Mouse (Mus musculus) liver, embryonic 13.5 days (tissue): ENCODE results near the gene Fam189a1. TPM values are rescaled to one million over a fixed set of nuclear protein-coding genes. Genes with fewer than 3 reads are reported as not detected.

Source experiments
- ATAC-seq: fragments of 200-750 bp; cut with Nextera tagmentation; 2 replicates; pipeline ENCODE4 v1.8.0; 2017; ENCODE audit warnings: low read depth, mild to moderate bottlenecking, moderate number of reproducible peaks, moderate library complexity
- DNase-seq: peaks from one replicate; pipeline ENCODE4 v3.0.0; 2022
- H3K27ac ChIP-seq: fragments of 300-500 bp; sonication (generic); 2 replicates; pipeline ENCODE4 v1.5.1; 2015; ENCODE audit warnings: moderate library complexity, mild to moderate bottlenecking, inconsistent platforms
- H3K27me3 ChIP-seq: fragments of 300-500 bp; sonication (generic); 2 replicates; pipeline ENCODE4 v1.6.1; 2015; ENCODE audit warnings: mild to moderate bottlenecking, inconsistent platforms
- H3K36me3 ChIP-seq: fragments of 300-500 bp; sonication (generic); 2 replicates; pipeline ENCODE4 v1.6.1; 2015; ENCODE audit warnings: mild to moderate bottlenecking, inconsistent platforms
- H3K4me1 ChIP-seq: fragments of 300-500 bp; sonication (generic); replicated peaks from 2 replicates; pipeline ENCODE4 v1.6.1; 2015; ENCODE audit warnings: inconsistent platforms
- H3K4me2 ChIP-seq: fragments of 300-500 bp; sonication (generic); 2 replicates; pipeline ENCODE4 v1.6.1; 2015; ENCODE audit warnings: inconsistent platforms, mild to moderate bottlenecking, moderate library complexity
- H3K4me3 ChIP-seq: fragments of 300-500 bp; sonication (generic); replicated peaks from 2 replicates; pipeline ENCODE4 v1.5.1; 2015; ENCODE audit warnings: mild to moderate bottlenecking, inconsistent platforms
- H3K9ac ChIP-seq: fragments of 300-500 bp; sonication (generic); 2 replicates; pipeline ENCODE4 v1.6.1; 2015; ENCODE audit warnings: mild to moderate bottlenecking, inconsistent platforms
- H3K9me3 ChIP-seq: fragments of 300-500 bp; sonication (generic); replicated peaks from 2 replicates; pipeline ENCODE4 v1.6.1; 2016; ENCODE audit warnings: inconsistent platforms
- WGBS: fragments of 180-500 bp; shearing (Covaris S2); methylation state at CpG from one replicate; pipeline ENCODE4 v1.1.7; 2015; ENCODE audit not compliant: insufficient replicate concordance; 5-methylcytosine and 5-hydroxymethylcytosine counted together
- polyA plus RNA-seq: library from polyadenylated mRNA; unstranded; fragments of >200 nt; fragmentation: Nextera tagmentation; extraction: Ambion mirVana; gene quantifications from 2 replicates; pipeline ENCODE4 v1.2.1, GENCODE M21; 2015

Gene Fam189a1
- polyA plus RNA-seq, 1 experiment from 2014 or later: not detected

DNA sequence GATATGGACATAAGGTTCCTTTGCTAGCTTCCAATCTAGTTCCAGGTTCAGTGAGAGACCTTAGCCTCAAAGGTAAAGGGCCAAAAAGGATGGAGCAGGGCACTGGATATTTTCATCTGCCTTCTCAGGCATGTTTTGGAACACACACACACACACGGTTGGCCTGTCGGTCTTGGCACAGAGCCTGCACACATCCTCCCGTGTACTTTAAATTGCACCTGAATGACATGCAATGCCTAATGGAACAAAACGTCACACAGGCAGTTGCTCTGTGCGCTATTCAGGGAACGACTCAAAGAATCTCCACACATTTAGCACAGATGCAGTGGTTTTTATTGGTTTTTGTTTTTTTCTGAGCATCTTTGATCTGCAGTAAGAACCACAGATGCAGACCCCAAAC is 11.5 kb downstream of the Fam189a1 start:
- Histone ChIP-seq H3K9me3 (no peaks in the 10 kb centered on the region), H3K36me3 (no peaks in the 10 kb centered on the region), H3K4me1 (no peaks in the 10 kb centered on the region), H3K4me3 (no peak overlapping the region), H3K27me3 (no peaks in the 10 kb centered on the region), H3K27ac (no peak overlapping the region), H3K4me2 (no peak overlapping the region), H3K9ac (no peak overlapping the region)
- DNase-seq (no peak), ATAC-seq (no peak)
- WGBS: 70% methylated on average over 6 of the region's 6 CpGs

DNA sequence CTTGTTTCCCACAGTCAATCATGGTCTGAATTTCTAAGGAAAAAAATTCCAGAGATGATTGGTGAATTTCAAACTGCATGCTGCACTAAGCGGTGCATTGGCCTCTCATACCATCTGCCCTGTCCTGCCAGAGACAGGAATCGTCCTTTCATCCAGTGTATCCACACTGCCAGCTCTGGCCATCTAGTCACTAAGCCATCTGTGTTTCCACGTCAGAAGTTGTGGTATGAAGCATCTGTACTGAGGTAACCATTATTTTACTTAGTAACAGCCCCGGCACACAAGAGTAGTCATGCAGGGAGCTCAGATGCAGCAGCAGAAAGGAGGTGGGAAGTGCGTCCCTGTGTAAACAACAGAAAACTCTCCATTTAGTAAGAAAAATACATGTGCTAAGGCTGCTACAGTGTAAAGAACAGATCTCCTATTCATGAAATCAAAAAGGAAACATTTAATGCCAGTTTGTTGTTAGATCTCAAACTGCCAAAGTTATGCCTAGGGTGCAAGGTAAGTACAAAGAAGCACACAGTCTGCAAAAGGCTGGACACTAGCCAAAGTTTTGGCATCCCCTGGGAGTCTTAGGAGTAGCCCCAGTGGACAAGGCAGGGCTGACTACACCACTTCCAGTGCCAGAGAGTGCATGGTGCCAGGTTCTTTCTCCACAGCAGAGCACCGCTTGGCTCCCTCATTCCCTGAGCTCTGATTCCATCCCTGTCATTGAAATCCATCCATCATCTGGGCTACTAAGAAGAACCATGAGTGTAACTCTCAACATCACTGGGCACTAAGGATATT is 14.3 kb downstream of the Fam189a1 start:
- no peaks in the 10 kb centered on the region for H3K27me3 ChIP-seq
- no peak overlapping the region for H3K4me2 ChIP-seq
- no peak overlapping the region for H3K4me3 ChIP-seq
- H3K9ac ChIP-seq: no peak overlapping the region
- no peaks in the 10 kb centered on the region for H3K9me3 ChIP-seq
- 62% methylated on average over 6 of the region's 6 CpGs for WGBS
- ATAC-seq: no peak
- no peaks in the 10 kb centered on the region for H3K36me3 ChIP-seq
- H3K27ac ChIP-seq: no peak overlapping the region
- H3K4me1 ChIP-seq: no peaks in the 10 kb centered on the region
- no peak for DNase-seq

DNA sequence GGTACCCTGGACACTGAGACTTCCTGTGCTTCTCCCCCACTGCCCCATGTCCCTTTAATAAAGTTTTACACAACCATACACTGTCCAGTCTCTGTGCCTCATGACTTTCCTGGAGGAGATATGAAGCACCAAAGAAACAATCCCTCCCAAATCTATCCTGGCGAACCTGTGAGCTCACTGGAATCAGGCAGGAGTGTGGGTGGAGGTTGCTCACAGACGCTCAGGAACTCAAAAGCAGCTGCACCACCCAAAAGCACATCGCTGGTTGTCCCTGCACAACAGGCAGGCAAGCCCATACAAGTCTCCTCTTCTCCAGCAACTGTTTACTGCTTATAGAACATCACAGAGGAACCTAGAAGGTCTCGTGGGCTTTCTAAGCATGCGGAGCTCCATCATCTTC is 15.5 kb downstream of the Fam189a1 start:
- no peak overlapping the region for H3K4me3 ChIP-seq
- no peak for ATAC-seq
- no peak overlapping the region for H3K9ac ChIP-seq
- no peak for DNase-seq
- no peaks in the 10 kb centered on the region for H3K4me1 ChIP-seq
- H3K27ac ChIP-seq: no peak overlapping the region
- H3K27me3 ChIP-seq: no peaks in the 10 kb centered on the region
- H3K36me3 ChIP-seq: no peaks in the 10 kb centered on the region
- H3K9me3 ChIP-seq: no peaks in the 10 kb centered on the region
- WGBS: 55% methylated on average over 5 of the region's 5 CpGs
- no peak overlapping the region for H3K4me2 ChIP-seq

DNA sequence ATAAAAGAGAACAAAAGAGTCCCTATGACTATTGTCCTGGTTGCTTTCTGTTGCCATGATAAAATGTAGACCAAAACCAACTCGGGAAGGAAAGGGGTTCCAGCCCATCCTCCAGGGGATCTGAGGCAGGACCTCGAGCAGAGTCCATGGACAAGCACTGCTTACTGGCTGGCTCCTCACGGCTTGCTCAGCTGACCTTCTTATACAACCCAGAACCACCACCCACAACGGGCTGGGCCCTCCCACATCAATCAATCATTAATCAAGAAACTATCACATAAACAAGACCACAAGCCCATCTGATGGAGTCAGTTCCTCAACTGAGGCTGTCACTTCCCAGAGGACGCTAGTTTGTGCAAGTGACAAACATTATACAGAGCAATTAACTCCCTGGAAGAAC is 16.3 kb downstream of the Fam189a1 start:
- 58% methylated on average over 5 of the region's 5 CpGs for WGBS

DNA sequence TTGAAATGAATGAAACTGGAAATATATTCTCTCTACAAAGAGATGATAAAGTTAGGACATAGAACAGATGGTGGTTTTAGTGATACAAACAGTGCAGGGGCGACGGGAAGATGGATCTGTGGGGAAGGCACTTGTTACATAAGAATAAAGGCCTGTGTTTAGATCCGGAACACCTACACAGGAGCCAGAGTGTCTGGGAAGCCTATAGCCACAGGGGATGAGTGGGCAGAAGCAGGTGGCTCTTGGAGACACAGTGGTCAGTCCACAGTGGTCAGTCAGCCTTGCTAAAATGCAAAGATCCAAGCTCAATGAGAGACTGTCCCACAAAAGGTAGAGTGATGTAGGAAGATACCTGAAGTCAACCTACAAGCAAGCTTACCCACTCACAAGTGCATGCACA is 32.6 kb downstream of the Fam189a1 start:
- H3K36me3 ChIP-seq: no peaks in the 10 kb centered on the region
- no peaks in the 10 kb centered on the region for H3K9me3 ChIP-seq
- whole genome bisulfite sequencing: 72% methylated on average over 3 of the region's 3 CpGs
- H3K4me1 ChIP-seq: no peaks in the 10 kb centered on the region
- no peak overlapping the region for H3K4me3 ChIP-seq
- DNase-seq (no peak), ATAC-seq (no peak)
- no peak overlapping the region for H3K9ac ChIP-seq
- H3K27me3 ChIP-seq: no peaks in the 10 kb centered on the region
- H3K4me2 ChIP-seq: no peak overlapping the region
- no peak overlapping the region for H3K27ac ChIP-seq

More for the DNA sequence above, 16.3 kb downstream of the Fam189a1 start:
- Histone ChIP-seq H3K27ac (no peak overlapping the region), H3K4me3 (no peak overlapping the region), H3K4me2 (no peak overlapping the region), H3K36me3 (no peaks in the 10 kb centered on the region), H3K27me3 (no peaks in the 10 kb centered on the region), H3K9me3 (no peaks in the 10 kb centered on the region), H3K4me1 (no peaks in the 10 kb centered on the region), H3K9ac (no peak overlapping the region)
- DNase-seq (no peak), ATAC-seq (no peak)

DNA sequence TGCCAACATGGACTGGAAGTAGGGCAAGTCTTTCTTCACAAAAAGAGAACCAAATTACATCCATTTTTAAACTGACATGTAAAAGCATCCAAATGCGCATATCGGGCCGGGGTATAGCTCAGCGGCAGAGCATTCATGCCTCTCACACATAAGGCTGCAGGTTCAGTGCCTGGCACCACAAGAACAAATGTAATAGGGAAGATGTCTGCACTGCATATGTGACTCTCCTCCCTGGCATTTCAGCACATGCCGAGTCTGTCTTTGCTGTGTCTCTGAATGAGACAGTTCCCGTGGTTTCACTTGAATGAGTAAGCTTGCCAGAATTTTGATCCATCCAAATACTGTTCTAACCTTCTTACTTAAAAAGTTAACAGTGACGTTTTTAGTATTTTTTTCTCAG is 39.5 kb downstream of the Fam189a1 start:
- H3K4me1 ChIP-seq: no peaks in the 10 kb centered on the region
- DNase-seq (no peak), ATAC-seq (no peak)
- no peak overlapping the region for H3K27ac ChIP-seq
- no peak overlapping the region for H3K4me2 ChIP-seq
- H3K27me3 ChIP-seq: no peaks in the 10 kb centered on the region
- no peaks in the 10 kb centered on the region for H3K9me3 ChIP-seq
- H3K9ac ChIP-seq: no peak overlapping the region
- WGBS: 71% methylated on average over 7 of the region's 7 CpGs
- no peak overlapping the region for H3K4me3 ChIP-seq
- H3K36me3 ChIP-seq: no peaks in the 10 kb centered on the region

DNA sequence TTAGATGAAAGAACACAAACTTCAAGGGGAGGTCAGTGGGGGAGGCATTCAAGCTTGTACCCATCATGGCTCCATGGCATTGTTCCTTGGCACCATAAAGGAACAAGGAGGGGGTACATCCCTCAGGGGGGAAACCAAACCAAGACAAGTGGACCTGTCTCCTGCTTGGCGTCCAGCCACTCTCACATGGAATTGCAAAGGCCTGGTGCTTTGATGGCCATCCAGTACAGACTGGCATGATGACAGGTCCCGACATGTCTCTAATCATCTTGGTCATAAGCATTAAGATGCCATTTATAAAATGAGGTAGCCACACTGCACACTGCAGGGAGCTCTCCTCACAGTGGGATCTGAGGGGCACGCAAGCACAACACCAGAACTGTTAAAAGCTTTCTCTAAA is 41.0 kb downstream of the Fam189a1 start:
- Histone ChIP-seq H3K4me1 (no peaks in the 10 kb centered on the region), H3K9ac (no peak overlapping the region), H3K9me3 (no peaks in the 10 kb centered on the region), H3K4me3 (no peak overlapping the region), H3K27me3 (no peaks in the 10 kb centered on the region), H3K4me2 (no peak overlapping the region), H3K36me3 (no peaks in the 10 kb centered on the region), H3K27ac (no peak overlapping the region)
- 59% methylated on average over 3 of the region's 3 CpGs for WGBS
- no peak for DNase-seq
- no peak for ATAC-seq

DNA sequence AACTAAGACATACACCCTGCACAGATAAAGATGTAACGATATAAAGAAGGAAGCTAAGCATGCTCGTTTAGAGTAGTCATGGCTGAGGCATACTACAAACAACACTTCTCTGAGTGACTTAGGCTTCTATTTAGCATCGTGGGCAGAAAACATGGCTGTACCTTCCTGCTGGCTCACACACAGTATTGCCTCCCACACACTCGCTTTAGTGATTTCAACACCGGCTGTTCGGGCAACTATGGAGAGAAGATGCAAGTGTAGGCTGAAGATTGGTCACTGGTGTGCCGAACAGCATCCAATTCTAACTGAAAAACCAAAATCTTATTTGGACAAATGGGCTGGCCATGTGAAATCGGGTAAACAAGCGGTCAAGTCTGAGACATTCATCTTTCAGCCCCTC is 44.7 kb downstream of the Fam189a1 start:
- no peak overlapping the region for H3K9ac ChIP-seq
- H3K4me1 ChIP-seq: no peaks in the 10 kb centered on the region
- H3K9me3 ChIP-seq: no peaks in the 10 kb centered on the region
- H3K36me3 ChIP-seq: no peaks in the 10 kb centered on the region
- H3K27ac ChIP-seq: no peak overlapping the region
- no peak for DNase-seq
- H3K27me3 ChIP-seq: no peaks in the 10 kb centered on the region
- ATAC-seq: no peak
- no peak overlapping the region for H3K4me2 ChIP-seq
- WGBS: 66% methylated on average over 9 of the region's 9 CpGs
- H3K4me3 ChIP-seq: no peak overlapping the region

DNA sequence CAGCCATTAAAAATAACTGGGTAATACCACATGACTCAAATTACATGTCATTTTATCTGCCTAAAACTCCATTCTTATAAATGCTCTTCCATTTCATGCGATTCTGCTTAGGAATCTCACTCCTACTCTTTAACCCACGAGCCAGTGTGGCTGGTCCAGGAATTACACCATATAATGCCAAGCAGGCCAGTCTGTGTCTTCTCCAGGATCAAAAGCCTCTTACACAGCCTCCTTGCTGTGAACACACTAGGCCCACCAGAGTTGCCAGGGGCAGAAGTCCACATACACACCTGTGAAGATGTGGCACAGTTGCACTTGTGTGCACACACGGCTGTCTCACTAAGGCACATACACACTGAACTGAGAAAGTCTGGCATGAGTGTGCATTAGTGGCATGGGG is 50.8 kb downstream of the Fam189a1 start:
- H3K27ac ChIP-seq: no peak overlapping the region
- WGBS: 64% methylated on average over 3 of the region's 3 CpGs
- no peak overlapping the region for H3K4me2 ChIP-seq
- H3K9ac ChIP-seq: no peak overlapping the region
- no peaks in the 10 kb centered on the region for H3K36me3 ChIP-seq
- H3K9me3 ChIP-seq: no peaks in the 10 kb centered on the region
- H3K27me3 ChIP-seq: no peaks in the 10 kb centered on the region
- H3K4me3 ChIP-seq: no peak overlapping the region
- H3K4me1 ChIP-seq: no peaks in the 10 kb centered on the region
- no peak for ATAC-seq
- DNase-seq: no peak

DNA sequence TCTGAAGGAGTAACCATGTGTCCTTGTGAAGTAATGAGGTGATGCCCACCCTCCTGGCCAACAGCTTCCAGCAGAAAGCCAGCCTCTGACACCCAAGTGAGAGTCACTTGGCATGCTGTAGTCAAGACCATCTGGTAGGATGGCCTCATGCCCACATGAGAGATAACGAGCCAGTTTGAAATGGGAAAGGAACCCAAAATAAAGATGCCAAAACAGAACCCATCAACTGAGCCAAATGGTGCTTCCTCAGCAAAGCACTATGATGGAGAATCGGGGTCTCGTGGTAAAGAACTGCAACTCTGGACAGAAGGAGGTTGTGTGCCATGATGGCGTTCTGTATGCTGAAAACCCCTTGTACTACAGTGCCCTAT is 51.3 kb downstream of the Fam189a1 start:
- H3K4me1 ChIP-seq: no peaks in the 10 kb centered on the region
- H3K4me3 ChIP-seq: no peak overlapping the region
- no peak overlapping the region for H3K4me2 ChIP-seq
- 66% methylated on average over 4 of the region's 4 CpGs for WGBS
- no peaks in the 10 kb centered on the region for H3K9me3 ChIP-seq
- DNase-seq (no peak), ATAC-seq (no peak)
- no peaks in the 10 kb centered on the region for H3K36me3 ChIP-seq
- H3K9ac ChIP-seq: no peak overlapping the region
- H3K27me3 ChIP-seq: no peaks in the 10 kb centered on the region
- no peak overlapping the region for H3K27ac ChIP-seq

DNA sequence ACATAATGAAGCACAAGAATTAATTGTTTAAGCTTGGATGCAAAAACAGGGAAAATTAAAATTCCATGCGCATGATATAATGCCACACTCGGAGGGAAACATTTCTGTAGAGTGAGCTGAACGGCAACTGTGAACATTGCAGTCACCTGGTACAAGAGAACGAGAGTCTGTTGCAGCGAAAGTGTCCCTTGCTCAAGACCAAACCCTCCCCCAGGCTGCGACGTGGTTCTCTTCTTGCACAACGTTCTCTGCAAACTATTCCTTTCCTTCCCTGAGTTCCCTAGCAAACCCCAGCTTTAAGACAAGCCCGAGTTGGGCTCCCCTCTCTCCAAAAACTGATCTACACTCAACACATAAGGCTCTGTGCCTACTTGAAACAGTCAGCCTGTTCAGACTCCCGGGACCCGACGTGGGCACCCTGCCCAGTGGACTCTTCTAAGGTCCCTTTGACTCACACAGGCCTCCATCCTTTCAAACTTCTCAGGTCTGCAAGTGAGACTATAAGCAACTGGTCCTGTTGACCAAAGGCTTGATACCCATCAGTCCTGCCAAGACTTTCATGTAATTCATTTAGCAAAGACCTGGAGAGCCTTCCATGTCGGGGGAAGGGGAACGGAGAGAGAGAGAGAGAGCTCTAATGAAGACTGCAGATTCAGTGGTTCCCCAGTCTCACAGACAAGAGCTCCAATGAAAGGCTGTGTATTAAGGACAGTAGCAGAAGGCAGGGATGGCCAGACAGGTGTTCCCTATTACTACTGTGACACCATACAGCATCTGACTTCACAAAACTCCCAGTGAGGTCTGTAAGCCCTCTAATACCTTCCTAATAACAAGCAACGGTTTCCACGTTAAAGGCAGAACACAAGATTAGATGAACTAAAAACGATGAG is 51.9 kb downstream of the Fam189a1 start:
- Histone ChIP-seq H3K9me3 (no peaks in the 10 kb centered on the region), H3K4me1 (no peaks in the 10 kb centered on the region), H3K4me3 (no peak overlapping the region), H3K27me3 (no peaks in the 10 kb centered on the region), H3K27ac (no peak overlapping the region), H3K36me3 (no peaks in the 10 kb centered on the region), H3K4me2 (no peak overlapping the region), H3K9ac (no peak overlapping the region)
- DNase-seq: no peak
- no peak for ATAC-seq
- WGBS: 70% methylated on average over 17 of the region's 17 CpGs

DNA sequence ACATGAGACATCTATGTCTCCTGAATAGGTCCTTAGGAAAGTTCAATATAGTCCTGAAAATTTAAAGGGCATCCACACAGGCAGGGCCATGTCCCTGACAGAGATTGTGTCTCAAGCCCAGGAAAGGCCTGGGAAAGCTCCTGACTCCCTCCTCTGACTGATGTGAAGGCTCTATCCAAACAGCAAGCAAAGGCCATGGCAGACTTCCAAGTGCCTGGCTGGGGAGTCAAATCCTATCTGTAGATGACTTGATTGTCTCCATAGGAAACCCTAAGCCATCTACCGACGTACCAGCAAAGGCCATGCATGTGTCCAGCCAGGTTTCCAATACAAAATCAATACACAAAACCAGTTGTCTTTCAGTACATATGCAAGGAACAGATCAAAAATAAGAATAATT is 54.7 kb downstream of the Fam189a1 start:
- no peak overlapping the region for H3K27ac ChIP-seq
- DNase-seq: no peak
- WGBS: 76% methylated on average over 2 of the region's 2 CpGs
- H3K27me3 ChIP-seq: no peaks in the 10 kb centered on the region
- no peak overlapping the region for H3K9ac ChIP-seq
- H3K36me3 ChIP-seq: no peaks in the 10 kb centered on the region
- H3K4me2 ChIP-seq: no peak overlapping the region
- no peak for ATAC-seq
- H3K9me3 ChIP-seq: no peaks in the 10 kb centered on the region
- H3K4me3 ChIP-seq: no peak overlapping the region
- no peaks in the 10 kb centered on the region for H3K4me1 ChIP-seq
